Mouse (Mus musculus) G1E (cell line): Measurements from ENCODE around the gene Exoc5.

ENCODE experiments used
- CTCF ChIP-seq: IDR thresholded peaks from 2 replicates; pipeline ENCODE4 v1.5.1; 2012; ENCODE audit warnings: low read depth, low read length, inconsistent platforms, mixed read lengths
- GATA1 ChIP-seq: IDR thresholded peaks from 2 replicates; pipeline ENCODE4 v1.6.1; 2012; ENCODE audit warnings: borderline replicate concordance, low read length, inconsistent platforms, mixed read lengths
- GATA2 ChIP-seq: IDR thresholded peaks from 2 replicates; pipeline ENCODE4 v1.6.1; 2012; ENCODE audit warnings: low read depth, low read length, inconsistent platforms, borderline replicate concordance
- POLR2AphosphoS5 ChIP-seq: IDR thresholded peaks from 2 replicates; pipeline ENCODE4 v1.6.1; 2012; ENCODE audit warnings: low read depth, low read length, inconsistent platforms; ENCODE audit not compliant: insufficient replicate concordance
- TAL1 ChIP-seq: conservative IDR thresholded peaks from 2 replicates; pipeline ENCODE4 v1.6.1; 2012; ENCODE audit warnings: low read depth, low read length, inconsistent platforms, mixed read lengths

- TF ChIP-seq TAL1 (no peak), CTCF (no peak), GATA1 (no peak), GATA2 (no peak), POLR2AphosphoS5 (no peak)
These were observed 75.3 kb downstream of the Exoc5 start for GRCm38 (mm10) chr14:48991144-48991522.
